Mouse (Mus musculus) 416B (cell line): ENCODE data around the gene Olfr90.
"Not testable (repeated sequence)": the region's sequence is repeated elsewhere in the genome, so short reads cannot be mapped to it uniquely, and the experiment has no call there.

Source experiments
- DNase-seq: peaks from one replicate; pipeline ENCODE4 v3.0.0; 2011; ENCODE audit warnings: low read depth

Gene Olfr90

GRCm38 (mm10) chr17:37088399-37088798 is at the start of gene Olfr90:
Gene Olfr90, minus strand, starts transcription at chr17:37088499.
- DNase-seq: no peak

- DNase-seq: not testable (repeated sequence)
These were observed 43.1 kb upstream of the Olfr90 start for GRCm38 (mm10) chr17:37131366-37131765.

DNA sequence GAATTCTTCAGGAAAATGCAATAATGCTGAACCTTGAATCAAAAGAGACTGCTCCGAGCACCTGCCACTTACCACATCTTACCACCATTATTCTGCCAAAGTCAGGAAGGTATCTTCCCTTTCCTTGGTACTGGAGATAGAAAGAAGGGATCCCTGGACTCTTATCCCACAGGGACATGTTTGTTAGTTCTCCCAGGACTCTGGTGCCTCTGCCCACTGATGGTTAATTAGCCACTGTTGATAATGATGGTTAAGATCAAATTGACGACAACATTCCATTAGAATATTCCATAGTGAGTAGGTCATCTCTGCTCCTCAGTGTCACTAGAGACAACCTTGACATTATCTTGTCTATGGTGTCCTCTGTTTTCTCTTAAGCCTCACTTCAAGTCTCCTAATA is 31.7 kb upstream of the Olfr90 start, which contains the start of gene Olfr92:
Gene Olfr92 (minus strand): TSS at position 101 of the 400 bp plus-strand sequence.
- DNase-seq: no peak

GRCm38 (mm10) chr17:37098178-37098577 is 9.9 kb upstream of the Olfr90 start, which contains the start of gene Olfr91:
Gene Olfr91, minus strand, starts transcription at chr17:37098278.
- no peak for DNase-seq

DNA sequence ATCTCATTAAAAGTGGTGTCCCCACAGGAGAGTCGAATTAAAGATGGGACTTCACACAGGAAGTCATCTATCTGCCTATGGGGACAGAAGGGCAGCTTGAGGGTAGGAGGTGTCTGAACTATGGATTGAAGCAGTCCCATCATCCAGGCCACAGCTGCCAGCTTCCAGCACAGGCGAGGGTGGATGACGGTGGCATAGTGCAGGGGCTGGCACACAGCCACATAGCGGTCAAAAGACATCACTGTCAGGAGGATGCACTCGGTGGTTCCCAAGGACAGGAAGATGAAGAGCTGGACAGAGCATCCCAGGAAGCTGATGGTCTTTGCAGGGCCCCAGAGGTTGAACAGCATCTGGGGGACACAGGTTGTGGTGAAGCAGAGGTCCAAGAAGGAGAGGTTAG is 5.0 kb upstream of the Olfr90 start:
- no peak for DNase-seq

GRCm38 (mm10) chr17:37092198-37092597 is 3.9 kb upstream of the Olfr90 start:
- no peak for DNase-seq

DNA sequence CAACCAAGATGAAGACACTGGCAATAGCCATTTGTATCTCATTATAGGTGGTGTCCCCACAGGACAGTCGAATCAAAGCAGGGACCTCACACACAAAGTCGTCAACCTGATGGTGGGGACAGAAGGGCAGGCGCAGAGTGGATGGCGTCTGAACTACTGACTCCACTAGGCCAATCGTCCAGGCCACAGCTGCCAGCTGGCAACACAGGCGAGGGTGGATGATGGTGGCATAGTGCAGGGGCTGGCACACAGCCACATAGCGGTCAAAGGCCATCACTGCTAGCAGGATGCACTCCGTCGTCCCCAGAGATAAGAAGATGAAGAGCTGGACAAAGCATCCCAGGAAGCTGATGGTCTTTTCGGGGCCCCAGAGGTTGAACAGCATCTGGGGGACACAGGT is 2.8 kb downstream of the Olfr90 start:
- no peak for DNase-seq

DNA sequence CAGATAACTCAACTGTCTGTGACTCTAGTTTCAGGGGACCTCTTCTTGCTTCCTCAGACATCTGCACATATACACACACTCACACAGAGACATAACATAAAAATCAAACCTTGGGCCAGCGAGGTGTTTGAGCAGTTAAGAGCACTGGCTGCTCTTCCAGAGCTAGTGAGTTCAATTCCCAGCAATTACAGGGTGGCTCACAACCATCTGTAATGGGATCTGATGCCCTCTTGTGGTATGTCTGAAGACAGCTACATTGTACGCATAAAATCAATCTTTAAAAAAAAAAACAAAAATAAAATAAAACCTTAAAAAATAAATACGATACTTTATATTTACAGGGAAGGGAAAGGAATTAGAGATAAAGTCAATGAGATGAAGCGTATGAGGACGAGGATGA is 3.7 kb downstream of the Olfr90 start:
- DNase-seq: peak; percentile 11

DNA sequence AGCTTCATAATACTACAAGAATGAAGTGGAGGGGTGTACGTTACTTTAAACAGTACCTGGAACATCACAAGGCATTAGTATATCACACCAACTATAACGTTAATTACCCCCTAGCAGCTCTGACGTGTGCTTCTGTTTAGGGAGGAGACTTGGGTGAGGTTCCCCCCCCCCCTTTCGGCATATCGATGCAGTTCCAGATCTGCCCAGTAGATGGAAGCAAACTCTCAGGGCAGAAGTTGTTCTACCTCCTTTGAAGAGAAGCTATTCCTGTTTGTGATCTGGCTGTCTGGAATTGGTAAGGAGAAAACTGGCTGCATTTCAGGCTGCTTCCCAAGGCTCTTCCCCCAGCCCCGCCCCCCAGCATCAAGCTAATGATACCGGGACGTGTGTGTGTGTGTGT is 5.0 kb downstream of the Olfr90 start:
- DNase-seq: peak; percentile 71

DNA sequence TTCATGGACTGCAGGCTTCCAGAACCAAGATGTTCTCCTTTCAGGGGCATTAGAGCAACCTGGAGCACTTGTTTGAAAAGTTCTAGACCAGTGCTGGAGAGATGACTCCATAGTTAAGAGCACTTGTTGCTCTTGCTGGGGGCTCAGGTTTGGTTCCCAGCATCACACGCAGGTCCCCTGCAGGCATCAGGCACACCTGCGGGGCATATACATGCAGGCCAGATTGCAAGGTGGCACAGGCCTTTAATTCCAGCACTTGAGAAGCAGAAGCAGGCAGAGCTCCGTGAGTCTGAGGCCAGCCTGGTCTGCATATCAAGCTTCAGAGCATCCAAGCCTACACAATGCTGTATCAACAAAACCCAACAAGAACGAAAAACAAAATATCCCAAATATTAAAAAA is 6.6 kb downstream of the Olfr90 start:
- DNase-seq: no peak

DNA sequence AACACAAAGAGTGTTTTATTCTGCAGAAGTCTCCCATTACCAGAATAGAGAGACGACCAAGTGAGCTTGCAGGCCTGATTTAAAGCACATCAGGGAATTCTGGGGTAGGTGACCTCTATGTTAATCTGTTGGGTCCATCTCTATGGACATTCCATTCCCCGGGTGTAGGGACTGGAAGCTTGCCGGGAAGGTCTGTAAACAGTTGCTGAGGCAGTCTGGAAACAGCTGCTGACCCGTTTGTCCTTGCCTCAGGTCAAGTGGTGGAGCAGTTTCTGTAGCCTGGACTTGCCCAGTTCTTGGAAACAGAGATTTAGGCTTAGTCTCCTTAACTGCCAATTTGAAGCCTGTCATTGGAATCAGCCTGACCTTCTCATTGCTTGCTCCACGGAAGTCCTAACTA is 8.2 kb downstream of the Olfr90 start:
- DNase-seq: no peak

- no peak for DNase-seq
These were observed 9.3 kb downstream of the Olfr90 start for GRCm38 (mm10) chr17:37078990-37079389.

DNA sequence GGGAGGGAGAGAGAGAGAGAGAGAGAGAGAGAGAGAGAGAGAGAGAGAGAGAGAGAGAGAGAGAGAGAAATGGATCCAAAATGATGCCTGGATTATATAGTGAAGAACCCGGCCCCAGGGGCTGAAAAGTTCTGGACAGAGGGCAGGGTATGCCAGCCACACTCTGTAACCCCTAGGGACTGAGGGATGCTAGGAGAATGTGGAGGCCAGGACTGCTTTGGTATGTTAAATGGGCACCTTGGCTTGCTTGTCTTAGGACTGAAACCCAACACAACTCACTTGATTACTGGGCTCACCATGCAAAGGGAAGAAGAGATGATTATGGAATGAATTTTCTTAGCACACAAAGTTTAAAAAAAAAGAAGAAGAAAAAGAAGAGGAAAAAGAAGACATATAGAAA is 10.1 kb downstream of the Olfr90 start:
- no peak for DNase-seq

GRCm38 (mm10) chr17:37075766-37076165 is 12.5 kb downstream of the Olfr90 start:
- DNase-seq: no peak

DNA sequence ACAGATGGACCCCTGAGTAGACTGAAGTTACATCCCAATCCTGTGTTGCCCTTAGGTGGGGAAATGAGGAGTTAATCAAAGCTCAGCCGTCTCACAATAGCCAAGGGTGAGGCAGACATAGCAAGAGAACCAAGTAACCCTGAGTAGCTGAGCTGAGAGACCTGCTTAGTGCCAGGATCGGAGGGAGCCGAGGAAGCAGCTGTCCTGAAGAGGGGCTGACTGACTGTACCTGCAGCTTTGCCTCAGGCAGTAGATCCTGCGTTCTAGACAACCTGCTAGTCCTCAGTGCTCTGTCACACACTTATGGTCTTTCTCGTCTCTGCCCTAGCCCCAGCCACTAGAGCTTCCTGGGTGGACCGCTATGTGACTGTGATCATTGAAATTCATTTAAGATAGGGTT is 13.1 kb downstream of the Olfr90 start:
- no peak for DNase-seq

DNA sequence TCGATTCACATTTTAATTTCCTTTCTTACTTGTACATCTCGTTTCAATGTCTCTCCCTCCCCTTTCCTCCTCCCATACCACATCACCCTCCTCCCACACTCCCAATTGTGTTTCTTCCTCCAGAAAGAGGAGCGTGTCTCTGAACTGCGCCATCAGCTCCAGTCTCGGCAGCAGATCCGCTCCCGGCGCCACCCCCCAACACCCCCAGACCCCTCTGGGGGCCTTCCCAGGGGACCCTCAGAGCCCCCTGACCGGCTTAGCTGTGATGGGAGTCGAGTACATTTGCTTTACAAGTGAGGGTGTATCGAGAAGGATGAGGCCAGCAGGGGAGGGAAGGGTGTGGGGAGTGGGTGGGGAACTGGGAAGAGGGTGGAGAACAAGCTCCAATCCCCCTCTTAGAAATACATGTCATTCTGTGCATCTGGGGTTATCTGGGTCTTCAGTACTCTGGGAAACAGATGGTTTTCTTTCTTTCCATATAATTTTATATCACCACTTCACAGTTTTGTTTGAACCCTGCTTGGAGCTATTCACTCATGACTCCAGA is 15.5 kb downstream of the Olfr90 start:
- DNase-seq: no peak

DNA sequence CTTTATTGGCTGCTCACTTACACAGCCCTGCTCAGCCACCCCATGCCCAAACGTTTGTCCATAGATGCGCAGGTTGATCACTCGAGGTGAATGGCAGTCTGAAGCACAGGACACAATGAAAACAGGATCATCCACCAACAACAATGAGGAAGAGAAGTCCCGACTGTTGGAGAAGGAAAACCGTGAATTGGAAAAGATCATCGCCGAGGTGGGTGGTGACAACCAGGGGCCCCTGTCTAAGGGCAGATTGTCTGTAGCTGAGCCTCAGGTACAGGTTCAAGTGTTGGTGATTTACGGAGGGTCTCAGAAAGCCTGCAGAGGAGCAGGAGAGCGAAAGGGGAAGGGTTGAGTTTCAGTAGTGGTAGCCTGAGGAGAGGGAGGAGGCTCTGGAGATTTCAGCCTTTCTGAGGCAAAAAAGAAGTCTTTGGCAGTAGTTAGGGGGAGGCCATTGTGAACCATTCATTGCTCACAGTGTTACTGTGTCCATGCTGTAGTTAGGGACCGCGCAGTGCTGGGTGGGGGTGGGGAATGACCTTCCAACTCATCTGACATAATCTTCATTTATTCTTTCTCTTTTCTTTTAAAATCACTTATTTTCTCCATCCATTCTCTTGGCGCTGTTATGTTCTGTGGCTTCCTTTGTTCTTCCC is 16.1 kb downstream of the Olfr90 start:
- no peak for DNase-seq

- no peak for DNase-seq
These were observed 18.2 kb downstream of the Olfr90 start for GRCm38 (mm10) chr17:37070121-37070520.

DNA sequence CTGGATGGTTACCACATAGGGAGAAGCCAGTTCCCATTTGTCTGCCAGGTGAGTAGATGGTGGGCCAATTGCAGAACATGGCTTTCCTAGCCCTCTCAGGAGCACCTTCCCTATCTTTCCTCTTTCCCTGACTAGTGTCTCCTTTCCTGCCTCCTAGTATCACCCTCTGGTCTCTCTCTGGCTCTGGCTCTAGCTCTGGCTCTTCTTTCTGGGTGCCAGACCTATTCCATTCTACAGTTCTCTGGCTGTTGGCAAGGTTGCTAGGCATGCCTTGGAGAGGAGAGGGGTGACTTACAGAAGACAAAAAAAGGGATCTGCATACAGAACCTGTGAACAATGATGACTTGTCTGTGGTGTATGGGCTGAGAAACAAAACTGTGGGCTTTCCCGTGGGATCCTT is 20.4 kb downstream of the Olfr90 start:
- no peak for DNase-seq

GRCm38 (mm10) chr17:37065993-37066392 is 22.3 kb downstream of the Olfr90 start:
- peak; percentile 11 for DNase-seq

DNA sequence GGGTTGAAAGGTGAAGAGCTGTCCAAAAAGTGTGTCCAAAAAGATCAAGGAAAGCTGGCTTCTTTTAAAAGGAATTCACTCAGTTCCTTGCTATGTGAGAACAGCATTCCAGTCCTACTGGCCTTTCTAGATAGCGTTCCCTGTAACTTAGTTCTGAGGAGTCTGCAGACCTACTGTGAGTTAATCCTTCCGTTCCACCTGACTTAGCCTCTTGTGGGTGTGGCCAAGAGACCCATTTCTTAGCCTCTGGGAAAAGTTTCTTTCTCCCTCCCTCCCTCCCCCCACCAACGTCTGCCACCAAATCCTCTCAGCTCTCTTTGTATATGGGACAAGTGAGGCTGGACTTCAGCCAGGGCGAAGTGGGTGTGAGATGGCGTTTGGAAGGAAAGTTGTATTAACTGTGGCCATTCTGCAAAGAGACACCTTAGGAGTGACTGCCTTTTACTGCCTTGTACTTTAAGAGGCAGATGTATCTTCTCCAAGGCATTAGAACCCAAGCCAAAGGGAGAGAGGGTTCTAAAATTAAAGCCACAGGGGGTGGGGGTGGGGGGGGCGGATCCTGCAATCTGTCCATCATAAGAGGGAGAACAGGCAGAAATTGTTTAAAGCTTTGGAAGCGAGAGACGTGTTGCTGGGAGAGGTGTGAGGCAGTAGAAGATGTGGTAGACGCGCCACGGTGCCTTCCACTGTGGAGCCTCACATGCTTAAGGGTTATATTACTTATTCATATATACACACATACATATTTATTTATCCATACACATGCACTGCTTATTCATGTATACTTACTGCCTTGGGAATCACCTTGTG is 24.4 kb downstream of the Olfr90 start:
- DNase-seq: no peak

DNA sequence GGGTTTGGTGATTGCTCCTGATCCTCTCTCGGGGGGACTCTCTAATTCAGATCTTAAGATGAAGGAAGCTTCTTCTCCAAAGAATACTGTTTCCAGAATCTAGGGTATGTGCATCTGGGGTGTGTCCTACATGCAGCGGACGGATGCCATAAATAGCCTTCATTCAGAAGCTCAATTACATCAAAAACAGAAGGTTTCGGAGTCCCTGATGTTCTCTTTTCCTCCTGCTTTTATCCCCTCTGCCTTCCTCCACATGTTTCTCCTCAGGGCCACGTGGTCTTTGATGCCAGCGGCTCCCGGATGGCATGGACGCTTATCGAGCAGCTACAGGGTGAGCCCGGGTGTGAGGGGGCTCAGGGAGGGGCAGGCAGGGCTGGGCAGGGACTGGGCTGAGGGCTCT is 25.2 kb downstream of the Olfr90 start:
- no peak for DNase-seq

DNA sequence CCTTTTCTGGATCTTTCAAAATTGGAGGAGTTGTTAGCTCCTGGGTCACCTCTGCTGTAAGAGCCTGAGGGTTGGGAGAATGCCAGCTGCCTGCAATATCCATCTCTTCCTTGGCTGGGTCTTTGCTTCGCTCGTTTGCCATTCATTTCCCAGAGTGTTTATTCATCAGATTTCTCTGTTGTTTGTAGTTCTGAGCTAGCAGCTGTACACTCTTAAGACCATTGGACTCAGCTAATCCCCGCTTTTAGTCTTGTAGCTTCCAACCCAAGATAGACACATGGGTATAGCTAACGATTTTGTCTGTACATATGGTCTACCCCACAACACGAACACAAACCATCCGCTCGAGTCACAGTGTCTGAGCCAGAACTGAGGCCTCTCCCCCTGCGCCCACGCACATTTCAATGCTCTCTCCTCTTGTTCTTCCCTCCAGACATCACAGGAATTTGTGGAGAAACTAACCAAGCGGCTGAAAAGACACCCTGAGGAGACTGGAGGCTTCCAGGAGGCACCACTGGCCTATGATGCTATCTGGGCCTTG is 26.1 kb downstream of the Olfr90 start:
- DNase-seq: no peak
